Mouse (Mus musculus): ENCODE data around the gene Mrpl39. TPM values are rescaled to one million over a fixed set of nuclear protein-coding genes. Genes with fewer than 3 reads are reported as not detected.

Gene Mrpl39
- polyA plus RNA-seq, 1 experiment from 2014 or later: 35.6 TPM

- Histone ChIP-seq H3K9ac (ENCODE audit: low read depth, low read length) (no peak overlapping the region), H3K4me2 (ENCODE audit: low read length) (no peak overlapping the region), H3K4me3 (ENCODE audit: low read length) (no peak overlapping the region), H3K4me1 (ENCODE audit: control insufficient read depth, insufficient read depth, low read depth, low read length) (no peaks in the 10 kb centered on the region), H3K27ac (ENCODE audit: low read depth, low read length) (no peak overlapping the region), H3K27me3 (replicated peaks; ENCODE audit: control insufficient read depth, insufficient read depth, low read length) (no peaks in the 10 kb centered on the region), H3K9me3 (ENCODE audit: control insufficient read depth, low read length) (no peaks in the 10 kb centered on the region), H3K36me3 (ENCODE audit: control insufficient read depth, insufficient read depth, low read length) (peaks cover 15% of the 10 kb centered on the region)
- 91% methylated on average over 13 of the region's 13 CpGs for WGBS
- no peak for ATAC-seq
These were observed 18.6 kb downstream of the Mrpl39 start for GRCm38 (mm10) chr16:84716724-84717617.

- Histone ChIP-seq H3K9ac (ENCODE audit: low read depth, low read length) (no peak overlapping the region), H3K27me3 (replicated peaks; ENCODE audit: control insufficient read depth, insufficient read depth, low read length) (no peaks in the 10 kb centered on the region), H3K4me3 (ENCODE audit: low read length) (no peak overlapping the region), H3K27ac (ENCODE audit: low read depth, low read length) (no peak overlapping the region), H3K4me2 (ENCODE audit: low read length) (no peak overlapping the region), H3K4me1 (ENCODE audit: control insufficient read depth, insufficient read depth, low read depth, low read length) (no peaks in the 10 kb centered on the region), H3K36me3 (ENCODE audit: control insufficient read depth, insufficient read depth, low read length) (peaks cover 8% of the 10 kb centered on the region), H3K9me3 (ENCODE audit: control insufficient read depth, low read length) (no peaks in the 10 kb centered on the region)
- no peak for ATAC-seq
- 85% methylated on average over 7 of the region's 7 CpGs for WGBS
These were observed 19.3 kb downstream of the Mrpl39 start for GRCm38 (mm10) chr16:84716197-84716596.

GRCm38 (mm10) chr16:84714978-84715377, 20.6 kb downstream of the Mrpl39 start:
- WGBS: 95% methylated on average over 6 of the region's 6 CpGs
- no peaks in the 10 kb centered on the region for H3K36me3 ChIP-seq (ENCODE audit: control insufficient read depth, insufficient read depth, low read length)
- no peak for ATAC-seq
- H3K4me2 ChIP-seq (ENCODE audit: low read length): no peak overlapping the region
- no peaks in the 10 kb centered on the region for H3K9me3 ChIP-seq (ENCODE audit: control insufficient read depth, low read length)
- no peaks in the 10 kb centered on the region for H3K27me3 ChIP-seq (replicated peaks; ENCODE audit: control insufficient read depth, insufficient read depth, low read length)
- H3K27ac ChIP-seq (ENCODE audit: low read depth, low read length): no peak overlapping the region
- no peak overlapping the region for H3K4me3 ChIP-seq (ENCODE audit: low read length)
- H3K4me1 ChIP-seq (ENCODE audit: control insufficient read depth, insufficient read depth, low read depth, low read length): no peaks in the 10 kb centered on the region
- H3K9ac ChIP-seq (ENCODE audit: low read depth, low read length): no peak overlapping the region

- no peak for ATAC-seq
- 95% methylated on average over 4 of the region's 4 CpGs for WGBS
- H3K4me2 ChIP-seq (ENCODE audit: low read length): no peak overlapping the region
- H3K9ac ChIP-seq (ENCODE audit: low read depth, low read length): no peak overlapping the region
- no peak overlapping the region for H3K27ac ChIP-seq (ENCODE audit: low read depth, low read length)
- no peaks in the 10 kb centered on the region for H3K27me3 ChIP-seq (replicated peaks; ENCODE audit: control insufficient read depth, insufficient read depth, low read length)
- H3K4me3 ChIP-seq (ENCODE audit: low read length): no peak overlapping the region
- no peaks in the 10 kb centered on the region for H3K36me3 ChIP-seq (ENCODE audit: control insufficient read depth, insufficient read depth, low read length)
- H3K9me3 ChIP-seq (ENCODE audit: control insufficient read depth, low read length): no peaks in the 10 kb centered on the region
- H3K4me1 ChIP-seq (ENCODE audit: control insufficient read depth, insufficient read depth, low read depth, low read length): no peaks in the 10 kb centered on the region
These were observed 21.6 kb downstream of the Mrpl39 start for GRCm38 (mm10) chr16:84713926-84714325.

- Histone ChIP-seq H3K36me3 (ENCODE audit: control insufficient read depth, insufficient read depth, low read length) (no peaks in the 10 kb centered on the region), H3K4me2 (ENCODE audit: low read length) (no peak overlapping the region), H3K27ac (ENCODE audit: low read depth, low read length) (no peak overlapping the region), H3K9me3 (ENCODE audit: control insufficient read depth, low read length) (no peaks in the 10 kb centered on the region), H3K9ac (ENCODE audit: low read depth, low read length) (no peak overlapping the region), H3K27me3 (replicated peaks; ENCODE audit: control insufficient read depth, insufficient read depth, low read length) (no peaks in the 10 kb centered on the region), H3K4me1 (ENCODE audit: control insufficient read depth, insufficient read depth, low read depth, low read length) (no peaks in the 10 kb centered on the region), H3K4me3 (ENCODE audit: low read length) (no peak overlapping the region)
- WGBS: 91% methylated on average over 4 of the region's 4 CpGs
- no peak for ATAC-seq
These were observed 22.4 kb downstream of the Mrpl39 start for GRCm38 (mm10) chr16:84713156-84713555.

- Histone ChIP-seq H3K9ac (ENCODE audit: low read depth, low read length) (no peak overlapping the region), H3K36me3 (ENCODE audit: control insufficient read depth, insufficient read depth, low read length) (no peaks in the 10 kb centered on the region), H3K4me1 (ENCODE audit: control insufficient read depth, insufficient read depth, low read depth, low read length) (no peaks in the 10 kb centered on the region), H3K27me3 (replicated peaks; ENCODE audit: control insufficient read depth, insufficient read depth, low read length) (peaks cover 7% of the 10 kb centered on the region; the same call in 1 of the 2 replicates), H3K27ac (ENCODE audit: low read depth, low read length) (no peak overlapping the region), H3K4me2 (ENCODE audit: low read length) (no peak overlapping the region), H3K4me3 (ENCODE audit: low read length) (no peak overlapping the region), H3K9me3 (ENCODE audit: control insufficient read depth, low read length) (no peaks in the 10 kb centered on the region)
- WGBS: 83% methylated on average over 2 of the region's 2 CpGs
- ATAC-seq: no peak
These were observed 26.9 kb downstream of the Mrpl39 start for GRCm38 (mm10) chr16:84708649-84709048.

- no peaks in the 10 kb centered on the region for H3K9me3 ChIP-seq (ENCODE audit: control insufficient read depth, low read length)
- peaks cover 9% of the 10 kb centered on the region for H3K27me3 ChIP-seq (replicated peaks; ENCODE audit: control insufficient read depth, insufficient read depth, low read length)
- no peak overlapping the region for H3K27ac ChIP-seq (ENCODE audit: low read depth, low read length)
- no peak overlapping the region for H3K9ac ChIP-seq (ENCODE audit: low read depth, low read length)
- H3K4me2 ChIP-seq (ENCODE audit: low read length): no peak overlapping the region
- WGBS: 69% methylated on average over 4 of the region's 4 CpGs
- H3K4me1 ChIP-seq (ENCODE audit: control insufficient read depth, insufficient read depth, low read depth, low read length): peaks cover 5% of the 10 kb centered on the region; the same call in 1 of the 2 replicates
- no peak for ATAC-seq
- no peak overlapping the region for H3K4me3 ChIP-seq (ENCODE audit: low read length)
- no peaks in the 10 kb centered on the region for H3K36me3 ChIP-seq (ENCODE audit: control insufficient read depth, insufficient read depth, low read length)
These were observed 27.7 kb downstream of the Mrpl39 start for GRCm38 (mm10) chr16:84707802-84708201.

- Histone ChIP-seq H3K9me3 (ENCODE audit: control insufficient read depth, low read length) (no peaks in the 10 kb centered on the region), H3K4me1 (ENCODE audit: control insufficient read depth, insufficient read depth, low read depth, low read length) (peaks cover 8% of the 10 kb centered on the region; the same call in 1 of the 2 replicates), H3K36me3 (ENCODE audit: control insufficient read depth, insufficient read depth, low read length) (no peaks in the 10 kb centered on the region), H3K27me3 (replicated peaks; ENCODE audit: control insufficient read depth, insufficient read depth, low read length) (peaks cover 11% of the 10 kb centered on the region), H3K9ac (ENCODE audit: low read depth, low read length) (no peak overlapping the region), H3K4me2 (ENCODE audit: low read length) (no peak overlapping the region), H3K4me3 (ENCODE audit: low read length) (no peak overlapping the region), H3K27ac (ENCODE audit: low read depth, low read length) (no peak overlapping the region)
- ATAC-seq: no peak
- WGBS: 84% methylated on average over 6 of the region's 6 CpGs
These were observed 29.0 kb downstream of the Mrpl39 start for GRCm38 (mm10) chr16:84706571-84706970.

- H3K4me2 ChIP-seq (ENCODE audit: low read length): no peak overlapping the region
- H3K27me3 ChIP-seq (replicated peaks; ENCODE audit: control insufficient read depth, insufficient read depth, low read length): peaks cover 11% of the 10 kb centered on the region
- no peaks in the 10 kb centered on the region for H3K9me3 ChIP-seq (ENCODE audit: control insufficient read depth, low read length)
- WGBS: 91% methylated on average over 5 of the region's 5 CpGs
- no peak for ATAC-seq
- H3K27ac ChIP-seq (ENCODE audit: low read depth, low read length): no peak overlapping the region
- H3K4me1 ChIP-seq (ENCODE audit: control insufficient read depth, insufficient read depth, low read depth, low read length): peaks cover 8% of the 10 kb centered on the region; the same call in 1 of the 2 replicates
- no peak overlapping the region for H3K9ac ChIP-seq (ENCODE audit: low read depth, low read length)
- H3K4me3 ChIP-seq (ENCODE audit: low read length): no peak overlapping the region
- no peaks in the 10 kb centered on the region for H3K36me3 ChIP-seq (ENCODE audit: control insufficient read depth, insufficient read depth, low read length)
These were observed 30.0 kb downstream of the Mrpl39 start for GRCm38 (mm10) chr16:84705507-84705906.
